8 mouse cellular contexts compared by ENCODE assay signal in genomic region chr6:52918980-52919379, GRCm38 (mm10).
A peak's percentile ranks its signal among the peaks of the same experiment; 100 is the strongest.
DNase-seq lines count a peak whose midpoint lies in the region; ATAC-seq lines count a peak whose summit lies in the region.

No protein-coding gene starts in this region.

- DNase-seq in MEL-GATA-1-ER (ENCODE audit: extremely low read depth, low read depth), result peak; percentile 24
- peak; percentile 17 for DNase-seq in c-Kit-positive CD71-positive TER-119-negative erythroid progenitor cells, embryonic 14.5 days (ENCODE audit: low read depth)
- peak; percentile 84 for DNase-seq in layer of hippocampus, adult 9-10 months (ENCODE audit: low spot score)
- DNase-seq in lung, postnatal 25 days (ENCODE audit: low spot score), result peak; percentile 64
- DNase-seq in retina, postnatal 1 day, result peak; percentile 85
- peak; percentile 51 for DNase-seq in urinary bladder, postnatal 10 days (ENCODE audit: low spot score)

- no peak overlapping the region for H3K4me3 ChIP-seq in forebrain, embryonic 13.5 days

- no peak overlapping the region for H3K9ac ChIP-seq in forebrain, embryonic 13.5 days

- no peak overlapping the region for H3K27ac ChIP-seq in forebrain, embryonic 13.5 days

- 0 out of 2 replicates have a peak, but pooled peaks cover 2% of the 10 kb centered on the region for H3K4me1 ChIP-seq in forebrain, embryonic 13.5 days

- no peaks in the 10 kb centered on the region for H3K36me3 ChIP-seq in forebrain, embryonic 13.5 days (ENCODE audit: poor library complexity, severe bottlenecking)

- WGBS in forebrain, embryonic 13.5 days, result 1% methylated on average over 2 of the region's 2 CpGs

- H3K4me2 ChIP-seq in forebrain, embryonic 13.5 days, result no peak overlapping the region

- peak; percentile 68 for ATAC-seq in forebrain, embryonic 13.5 days
- peak; percentile 75 to 84 for ATAC-seq in hematopoietic stem cell, adult 5-6 weeks (replicated peaks in 1 of 2; ENCODE audit: insufficient read depth in 1 of 2, low FRiP score in 2 of 2, low TSS enrichment in 1 of 2, low read depth in 1 of 2, poor library complexity in 2 of 2, severe bottlenecking in 2 of 2)

- peaks cover 27% of the 10 kb centered on the region for H3K27me3 ChIP-seq in forebrain, embryonic 13.5 days

- no peaks in the 10 kb centered on the region for H3K9me3 ChIP-seq in forebrain, embryonic 13.5 days (replicated peaks)

Comparison
In these comparisons a context has a peak if more than half of its experiments do, and no peak if none do; other contexts are left out.
1. DNase-seq: peak in every context shown above with its lines; median percentile 85 in retina, postnatal 1 day; 84 in layer of hippocampus, adult 9-10 months; 64 in lung, postnatal 25 days; 51 in urinary bladder, postnatal 10 days; 24 in MEL-GATA-1-ER; 17 in c-Kit-positive CD71-positive TER-119-negative erythroid progenitor cells, embryonic 14.5 days.